Mouse (Mus musculus): ENCODE results near the gene Tomm6.

The Tomm6 gene

GRCm38 (mm10) chr17:47651953-47652352 lies 36.2 kb downstream of the Tomm6 start:
- no peak for DNase-seq (ENCODE audit: low spot score)

- no peak for DNase-seq (ENCODE audit: low spot score)
These were observed 39.2 kb downstream of the Tomm6 start for GRCm38 (mm10) chr17:47648966-47649365.

- peak; percentile 48 for DNase-seq (ENCODE audit: low spot score)
These were observed 41.5 kb downstream of the Tomm6 start for GRCm38 (mm10) chr17:47646683-47647082.

- DNase-seq (ENCODE audit: low spot score), result no peak
These were observed 45.2 kb downstream of the Tomm6 start for GRCm38 (mm10) chr17:47642992-47643391.
